Mouse (Mus musculus) kidney, postnatal 10 days (tissue): ENCODE measurements around the gene Tm9sf1.

ENCODE experiments used
- DNase-seq: peaks from one replicate; pipeline ENCODE4 v3.0.0; 2021; ENCODE audit warnings: mixed read lengths

Tm9sf1 gene

GRCm38 (mm10) chr14:55629312-55629711 lies 14.3 kb downstream of the Tm9sf1 start:
- peak; percentile 77 for DNase-seq

DNA sequence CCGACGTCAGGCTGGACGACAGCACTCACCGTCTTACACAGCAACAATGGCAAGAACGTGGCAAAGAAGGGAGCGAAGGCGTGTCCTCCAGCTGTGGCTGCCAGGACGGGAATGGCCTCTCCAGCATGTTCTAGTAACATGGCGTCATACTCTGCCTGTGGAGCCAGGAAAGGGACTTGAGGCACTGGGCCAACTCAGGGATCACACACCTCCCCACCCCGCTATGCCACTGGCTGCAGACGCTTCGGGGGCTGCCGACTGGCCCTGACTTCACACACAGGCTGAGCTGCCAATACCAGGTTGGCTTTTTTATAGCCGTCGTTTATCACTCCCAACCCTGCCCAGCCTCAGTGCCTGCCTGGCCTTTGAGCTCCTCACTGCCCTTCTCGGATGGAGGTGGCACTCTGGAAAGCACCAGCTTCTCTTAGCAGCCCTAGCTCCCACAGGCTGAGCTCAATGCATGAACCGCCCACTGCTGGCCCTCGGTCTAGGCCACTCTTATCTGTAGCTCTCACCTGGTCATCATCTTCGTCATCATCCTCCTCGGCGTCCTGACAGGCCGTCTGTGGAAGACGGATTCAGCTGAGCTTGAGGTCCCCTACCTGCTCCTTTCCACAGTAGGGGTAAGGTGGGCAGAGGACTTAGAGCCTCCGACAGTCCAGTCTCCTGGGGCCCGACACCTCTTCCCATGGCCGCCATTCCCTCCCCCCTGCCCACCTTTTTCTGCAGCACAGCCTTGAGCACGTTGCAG lies 15.4 kb downstream of the Tm9sf1 start:
- DNase-seq, result no peak

GRCm38 (mm10) chr14:55618486-55619195 lies 25.0 kb downstream of the Tm9sf1 start:
- DNase-seq, result no peak

DNA sequence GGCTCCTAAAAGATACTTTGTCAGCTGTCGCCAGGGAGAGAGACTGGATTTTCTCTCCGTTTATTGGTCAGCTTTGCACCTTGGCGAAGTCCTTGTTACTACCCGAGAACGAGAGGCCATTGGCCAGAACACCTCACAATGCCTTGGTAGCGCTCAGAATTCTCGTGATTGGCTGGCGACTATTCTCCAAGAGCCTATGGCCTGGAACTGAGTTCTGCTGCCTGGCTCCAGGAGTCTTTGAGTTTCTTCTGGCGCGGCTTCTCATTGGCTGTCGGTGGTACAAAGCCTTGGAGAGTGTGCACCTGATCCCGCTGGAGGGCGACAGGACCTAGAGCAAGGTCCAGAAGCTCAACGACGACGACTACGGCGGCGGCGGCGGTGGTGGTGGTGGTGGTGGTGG lies 25.8 kb downstream of the Tm9sf1 start, which contains the start of gene Rec8:
Gene Rec8 (plus strand): TSS at position 216 of the 400 bp plus-strand sequence.
- peak; percentile 42 for DNase-seq

DNA sequence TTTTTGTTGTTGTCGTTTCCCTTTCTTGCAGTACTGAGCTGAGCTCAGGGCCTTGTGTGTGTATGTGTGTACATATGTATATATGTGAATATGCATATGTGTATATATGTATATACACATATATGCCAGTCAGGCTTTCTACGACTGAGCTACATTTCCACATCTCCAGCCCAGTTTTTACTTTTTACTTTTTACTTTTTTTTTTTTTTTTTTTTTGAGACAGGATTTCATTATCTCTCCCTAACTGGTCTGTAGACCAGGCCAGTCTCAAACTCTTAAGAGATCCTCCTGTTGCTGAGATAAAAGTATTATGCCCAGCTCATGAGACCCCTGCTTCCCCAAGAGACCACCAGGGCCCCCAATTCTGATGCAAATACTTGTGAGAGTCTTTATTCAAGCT lies 26.8 kb downstream of the Tm9sf1 start:
- DNase-seq, result no peak

GRCm38 (mm10) chr14:55615876-55616275 lies 27.7 kb downstream of the Tm9sf1 start:
- no peak for DNase-seq

- DNase-seq, result no peak
These were observed 28.9 kb downstream of the Tm9sf1 start for GRCm38 (mm10) chr14:55614565-55615178.

DNA sequence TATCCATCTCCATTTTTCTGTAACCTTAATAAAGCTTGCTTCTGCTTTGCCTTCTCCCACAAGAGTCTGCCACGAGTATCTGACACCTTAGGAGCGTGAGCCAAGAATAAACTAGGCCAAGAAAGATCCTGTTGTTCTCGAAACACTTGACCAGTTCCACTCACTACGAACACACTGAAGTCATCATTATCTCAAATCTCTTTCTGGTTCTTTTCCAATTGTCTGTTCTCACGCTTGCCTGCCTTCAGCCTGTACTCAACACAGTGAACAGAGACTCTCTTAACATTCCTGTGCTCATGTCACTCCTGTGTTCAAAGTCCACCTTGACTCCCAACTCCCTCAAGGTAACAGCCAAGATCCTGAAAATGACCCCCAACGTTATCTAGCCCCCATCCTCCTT lies 30.3 kb downstream of the Tm9sf1 start:
- no peak for DNase-seq

DNA sequence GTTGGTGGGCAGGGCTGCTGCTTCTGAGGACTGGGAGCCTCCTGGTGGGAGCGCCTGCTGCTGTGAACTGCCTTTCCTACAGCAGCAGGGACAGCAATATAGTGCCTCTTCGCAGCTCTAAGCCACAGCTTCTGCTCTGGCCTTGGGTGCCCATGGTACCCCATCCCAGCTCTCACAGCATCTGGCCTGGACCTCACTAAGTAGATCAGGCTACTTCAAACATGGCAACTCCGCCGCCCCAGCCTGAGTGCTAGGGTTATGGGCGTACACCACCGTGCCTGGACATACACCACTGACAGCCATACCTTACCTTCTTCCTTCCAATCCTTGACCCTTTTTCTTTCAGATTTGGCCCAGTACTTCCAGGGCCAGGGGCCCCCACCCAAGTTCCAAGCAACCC lies 35.3 kb downstream of the Tm9sf1 start:
- no peak for DNase-seq

DNA sequence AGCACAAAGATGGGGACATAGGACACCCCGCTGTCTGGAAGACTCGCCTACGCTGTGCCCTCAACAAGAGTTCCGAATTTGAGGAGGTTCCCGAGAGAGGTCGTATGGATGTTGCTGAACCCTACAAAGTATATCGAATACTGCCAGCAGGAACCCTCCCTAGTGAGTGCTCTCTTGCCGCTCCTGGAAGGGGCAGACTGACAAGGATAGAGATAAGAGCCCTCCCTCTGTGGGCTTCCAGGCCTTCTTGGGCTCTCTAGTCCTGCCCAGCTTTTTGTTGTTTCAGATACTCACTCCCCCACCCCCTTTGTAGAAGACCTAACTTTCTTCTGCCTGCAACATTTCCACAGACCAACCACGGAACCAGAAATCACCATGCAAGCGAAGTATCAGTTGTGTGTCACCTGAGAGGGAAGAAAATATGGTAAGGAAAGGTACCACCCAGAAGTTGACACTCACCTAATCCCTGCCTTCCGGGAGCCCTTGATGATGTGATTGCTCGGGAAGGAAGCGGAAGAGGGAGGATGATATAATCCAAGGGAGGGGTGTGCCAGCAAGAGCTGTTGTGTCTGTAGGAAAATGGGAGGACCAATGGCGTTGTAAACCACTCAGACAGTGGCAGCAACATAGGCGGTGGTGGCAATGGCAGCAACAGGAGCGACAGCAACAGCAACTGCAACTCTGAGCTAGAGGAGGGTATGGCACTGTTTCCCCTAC lies 37.7 kb downstream of the Tm9sf1 start:
- no peak for DNase-seq

- no peak for DNase-seq
These were observed 38.8 kb downstream of the Tm9sf1 start for GRCm38 (mm10) chr14:55604823-55605222.

DNA sequence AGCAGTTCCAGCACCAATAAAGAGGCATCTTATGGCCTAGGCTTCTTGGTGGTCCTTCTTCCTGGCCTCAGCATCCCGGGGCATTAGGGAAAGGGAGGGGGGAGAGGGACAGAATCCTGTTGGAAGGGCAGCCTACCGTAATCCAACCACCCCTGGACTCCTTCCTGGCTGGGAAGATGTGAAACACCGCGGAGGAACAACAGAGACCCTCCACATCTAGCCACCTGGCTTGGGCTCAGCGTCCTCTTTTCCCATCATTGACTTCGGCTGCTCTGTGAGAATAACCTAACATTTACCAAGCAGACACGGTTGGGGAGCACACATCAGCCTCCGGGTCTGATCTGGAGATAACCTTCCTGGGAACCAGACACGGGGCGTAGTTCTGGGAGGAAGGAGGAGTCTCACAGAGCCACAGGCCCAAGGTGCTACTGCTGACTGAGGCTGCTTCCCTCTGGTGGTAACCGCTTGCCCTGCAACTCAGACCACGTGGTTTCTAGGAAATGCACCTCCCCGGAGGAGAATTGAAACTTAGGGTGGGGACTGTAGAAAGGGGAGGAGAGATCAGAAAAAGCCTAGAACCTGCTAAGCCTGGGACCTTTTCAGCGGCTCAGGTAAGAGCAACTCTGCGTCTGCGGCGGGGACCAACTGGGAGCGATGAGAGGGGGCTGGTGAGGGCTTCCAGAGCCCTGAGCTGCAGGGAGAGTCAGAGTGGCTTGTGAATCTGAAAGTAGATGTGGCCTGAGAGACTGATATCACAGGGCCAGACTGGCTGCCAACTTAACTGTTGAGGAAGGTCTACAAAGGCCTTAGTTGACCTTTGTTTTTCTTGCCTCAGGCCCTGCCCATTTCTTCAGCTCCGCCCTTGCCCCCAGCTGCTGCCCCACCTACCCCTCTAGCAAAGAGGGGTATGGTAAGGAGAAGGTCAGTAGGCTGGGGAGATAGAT lies 39.7 kb downstream of the Tm9sf1 start:
- peak; percentile 94 for DNase-seq

DNA sequence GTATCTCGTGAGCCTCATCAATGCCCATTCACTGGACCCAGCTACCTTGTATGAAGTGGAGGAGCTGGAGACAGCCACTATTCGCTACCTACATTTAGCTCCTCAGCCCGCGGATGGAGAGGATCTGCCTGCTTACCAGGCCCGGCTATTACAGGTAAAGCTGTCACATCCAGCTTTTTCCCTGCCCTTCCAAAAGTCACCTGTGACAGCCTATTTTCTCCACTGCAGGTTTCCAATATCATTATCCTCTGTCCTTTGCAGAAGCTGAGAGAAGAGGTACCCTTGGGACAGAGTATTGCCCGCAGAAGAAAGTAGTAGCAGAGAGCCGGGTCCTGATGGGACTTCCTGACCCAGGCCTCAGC lies 40.4 kb downstream of the Tm9sf1 start, which contains the start of gene Irf9:
Gene Irf9 (plus strand): TSS at position 301 of the 362 bp plus-strand sequence.
- DNase-seq, result no peak

DNA sequence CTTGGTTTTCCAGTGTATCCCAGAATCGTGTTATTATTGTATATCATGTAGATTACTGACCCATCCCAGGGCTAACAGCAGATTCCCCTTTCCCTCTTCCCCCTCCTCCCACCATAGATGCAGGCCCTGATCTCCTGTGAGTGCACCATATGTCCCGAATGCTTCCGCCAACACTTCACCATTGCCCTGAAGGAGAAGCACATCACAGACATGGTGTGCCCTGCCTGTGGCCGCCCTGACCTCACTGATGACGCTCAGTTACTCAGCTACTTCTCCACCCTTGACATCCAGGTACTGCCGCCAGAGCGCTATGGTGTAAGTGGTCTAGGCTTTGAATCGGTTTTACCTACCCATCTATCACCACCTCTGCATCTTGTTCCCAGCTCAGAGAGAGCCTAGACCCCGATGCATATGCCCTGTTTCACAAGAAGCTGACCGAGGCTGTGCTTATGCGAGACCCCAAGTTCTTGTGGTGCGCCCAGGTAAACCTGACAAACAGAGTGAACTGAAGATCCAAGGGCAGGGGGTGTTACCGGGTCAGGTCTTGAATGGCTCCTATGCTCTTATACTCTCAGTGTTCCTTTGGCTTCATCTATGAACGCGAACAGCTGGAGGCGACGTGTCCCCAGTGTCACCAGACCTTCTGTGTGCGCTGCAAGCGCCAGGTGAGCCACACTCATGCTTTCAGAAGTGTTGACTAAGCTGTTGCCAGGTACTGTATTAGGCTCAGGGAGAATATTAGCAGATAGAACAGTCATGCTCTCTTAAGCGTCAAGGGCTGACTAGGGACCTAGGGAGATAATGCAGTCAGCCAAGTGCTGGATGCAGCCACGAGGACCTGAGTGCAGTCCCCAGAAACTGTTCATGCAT lies 44.9 kb downstream of the Tm9sf1 start:
- no peak for DNase-seq

DNA sequence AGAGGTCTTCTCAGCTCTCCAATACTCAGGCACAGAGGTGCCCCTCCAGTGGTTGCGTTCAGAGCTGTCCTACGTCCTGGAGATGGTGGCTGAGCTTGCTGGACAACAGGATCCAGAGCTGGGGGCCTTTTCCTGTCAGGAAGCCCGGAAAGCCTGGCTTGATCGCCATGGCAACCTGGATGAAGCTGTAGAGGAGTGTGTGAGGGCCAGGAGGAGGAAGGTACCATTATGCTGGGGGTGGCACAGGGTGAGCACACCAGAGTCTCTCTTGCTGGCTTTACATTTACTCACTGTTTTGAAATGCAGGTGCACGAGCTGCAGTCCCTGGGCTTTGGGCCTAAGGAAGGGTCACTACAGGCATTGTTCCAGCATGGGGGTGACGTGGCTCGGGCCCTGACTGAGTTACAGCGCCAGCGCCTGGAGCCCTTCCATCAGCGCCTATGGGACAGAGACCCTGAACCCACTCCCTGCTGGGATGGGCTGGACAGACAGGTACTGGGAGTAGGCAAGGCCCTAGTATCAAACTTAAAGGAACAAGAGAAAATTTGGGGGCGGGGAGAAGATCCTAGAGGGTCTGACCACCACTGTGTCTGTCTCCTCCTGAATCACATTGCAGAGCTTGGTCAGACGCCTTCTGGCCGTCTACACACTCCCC lies 47.4 kb downstream of the Tm9sf1 start:
- DNase-seq, result peak; percentile 65

DNA sequence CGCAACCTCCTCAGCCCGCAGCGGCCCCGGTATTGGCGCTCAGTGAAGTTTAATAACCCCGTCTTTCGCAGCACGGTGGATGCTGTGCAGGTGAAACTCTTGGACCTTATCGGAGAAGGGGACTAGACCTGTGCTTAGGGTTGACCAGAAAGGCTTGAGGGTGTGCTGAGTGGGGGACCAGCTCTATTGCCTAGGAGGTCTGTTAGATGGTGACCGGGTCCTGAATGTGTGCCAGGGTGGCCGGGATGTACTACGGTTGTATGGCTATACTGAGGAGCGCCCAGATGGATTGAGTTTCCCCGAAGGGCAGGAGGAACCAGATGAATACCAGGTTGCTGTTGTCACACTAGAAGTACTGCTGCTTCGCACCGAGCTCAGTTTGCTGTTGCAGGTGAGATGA lies 51.4 kb downstream of the Tm9sf1 start:
- DNase-seq, result peak; percentile 46

GRCm38 (mm10) chr14:55591331-55591891 lies 52.2 kb downstream of the Tm9sf1 start, which contains the start of gene Rnf31:
Gene Rnf31 (plus strand): TSS chr14:55591708.
- DNase-seq, result peak; percentile 96

GRCm38 (mm10) chr14:55590748-55591330 lies 52.8 kb downstream of the Tm9sf1 start, which contains the start of gene Psme2:
Gene Psme2 (minus strand): TSS chr14:55591113.
- DNase-seq, result peak; percentile 96

DNA sequence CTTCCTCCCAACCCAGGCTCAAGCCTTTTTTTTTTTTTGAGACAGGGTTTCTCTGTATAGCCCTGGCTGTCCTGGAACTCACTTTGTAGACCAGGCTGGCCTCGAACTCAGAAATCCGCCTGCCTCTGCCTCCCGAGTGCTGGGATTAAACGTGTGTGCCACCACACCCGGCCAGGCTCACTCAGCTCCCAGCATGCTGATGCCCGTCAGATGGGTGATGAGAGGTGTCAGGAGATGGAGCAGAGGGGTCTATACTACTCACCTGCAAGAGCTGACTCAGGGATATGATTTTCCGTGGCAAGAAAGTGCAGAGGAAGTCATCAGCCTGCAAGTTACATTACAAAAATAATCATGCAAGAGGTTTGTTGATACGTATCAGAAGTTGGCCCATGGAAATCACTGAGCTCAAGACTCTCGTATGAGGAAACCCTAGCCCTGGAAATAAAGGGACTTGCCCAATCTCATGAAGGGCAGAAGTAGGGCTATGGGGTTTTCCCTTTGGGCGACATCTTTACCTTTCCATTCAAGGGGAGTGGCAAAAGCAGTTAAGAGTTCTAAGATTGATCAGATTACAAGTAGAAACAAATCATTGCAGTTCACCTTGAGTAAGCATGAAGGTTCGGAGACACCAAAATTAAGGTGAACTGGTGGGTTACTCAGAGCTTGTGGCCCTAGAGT lies 53.7 kb downstream of the Tm9sf1 start:
- DNase-seq, result no peak
